Mouse (Mus musculus): ENCODE data around the gene Nudt7. TPM values are rescaled to one million over a fixed set of nuclear protein-coding genes. Genes with fewer than 3 reads are reported as not detected.

Nudt7 gene
- total and polyA plus RNA-seq, 3 experiments, result 57.3 to 99.6 (median 76.1) TPM

DNA sequence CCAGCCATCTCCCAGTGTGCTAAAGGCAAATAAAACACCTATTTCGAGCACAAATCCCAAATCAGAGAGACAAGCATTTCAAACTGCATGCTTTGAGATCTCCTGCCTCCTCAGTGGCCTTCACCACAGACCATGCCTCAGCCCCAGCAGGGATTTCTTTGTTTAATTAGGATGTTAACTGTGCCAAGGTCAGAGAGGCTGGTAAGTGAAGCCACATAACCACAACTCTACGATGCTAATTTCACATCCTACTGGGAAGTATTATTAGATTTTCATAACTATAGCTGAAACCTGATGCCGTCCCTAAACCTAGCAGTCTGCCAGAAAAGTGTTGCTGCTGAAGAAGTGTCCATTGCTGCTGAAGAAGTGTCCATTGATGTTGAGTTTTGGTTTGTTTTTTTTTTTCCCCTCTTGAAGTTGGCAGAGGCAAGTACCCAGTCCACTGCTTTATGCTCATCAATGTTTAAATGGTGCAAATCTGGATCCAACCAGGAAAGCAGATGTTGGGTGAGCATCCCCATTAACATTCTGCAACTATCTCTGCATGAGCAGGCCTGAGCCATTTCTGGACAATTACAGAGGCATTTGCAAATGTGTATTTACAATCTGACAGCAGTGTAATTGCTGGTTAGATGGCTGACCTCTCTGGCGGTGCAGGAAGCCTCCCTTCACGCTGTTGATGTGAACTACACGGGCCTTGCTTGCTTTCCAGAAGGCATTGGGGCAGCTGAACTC, 20.1 kb downstream of the Nudt7 start:
- Histone ChIP-seq H3K27me3 (ENCODE audit: control insufficient read depth, insufficient read depth, low read length) (no peaks in the 10 kb centered on the region), H3K9ac (ENCODE audit: low read depth, low read length) (no peak overlapping the region), H3K79me2 (replicated peaks; ENCODE audit: control insufficient read depth, insufficient read depth, low read length) (no peaks in the 10 kb centered on the region), H3K4me3 (no peak overlapping the region), H3K27ac (no peak overlapping the region), H3K36me3 (ENCODE audit: control insufficient read depth, insufficient read depth, low read length) (peaks cover 2% of the 10 kb centered on the region; the same call in 1 of the 2 replicates), H3K4me1 (ENCODE audit: control insufficient read depth, insufficient read depth, low read length) (no peaks in the 10 kb centered on the region)
- intact Hi-C loops (cut with DNase I), result no loop called here
- no peak for DNase-seq
- TF ChIP-seq EP300 (IDR thresholded peaks at IDR 0.05; ENCODE audit: insufficient read depth, low read depth, low read length), result no peak
- TF ChIP-seq POLR2A (IDR thresholded peaks at IDR 0.05; ENCODE audit: insufficient read depth, low read depth, low read length), result no peak
- no peak for TF ChIP-seq CTCF (IDR thresholded peaks at IDR 0.05)
- 80% methylated on average over 6 of the region's 6 CpGs for WGBS

DNA sequence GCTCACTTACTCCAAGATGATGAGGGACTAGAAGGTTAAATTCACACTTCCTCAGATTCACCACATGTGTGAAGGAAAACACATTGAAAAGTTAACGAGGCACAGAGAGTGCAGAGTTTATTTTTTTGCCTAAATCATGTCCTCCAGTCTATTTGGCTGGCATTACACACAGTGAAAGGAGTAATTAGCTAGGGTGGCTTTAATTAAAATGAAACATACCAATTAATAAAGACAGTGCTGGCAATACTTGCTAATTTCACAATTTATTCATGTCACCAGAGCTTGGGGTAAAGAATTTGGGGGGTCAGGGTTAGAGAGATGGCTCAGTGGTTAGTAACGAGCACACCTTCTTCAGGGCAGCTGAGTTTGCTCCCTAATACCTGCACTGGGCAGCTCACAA, 25.2 kb downstream of the Nudt7 start:
- DNase-seq, result no peak
- WGBS, result 64% methylated on average over 2 of the region's 2 CpGs
- H3K79me2 ChIP-seq (replicated peaks; ENCODE audit: control insufficient read depth, insufficient read depth, low read length), result no peaks in the 10 kb centered on the region
- no peak for TF ChIP-seq CTCF (IDR thresholded peaks at IDR 0.05)
- TF ChIP-seq POLR2A (IDR thresholded peaks at IDR 0.05; ENCODE audit: insufficient read depth, low read depth, low read length), result no peak
- no peak for TF ChIP-seq EP300 (IDR thresholded peaks at IDR 0.05; ENCODE audit: insufficient read depth, low read depth, low read length)
- intact Hi-C loops (cut with DNase I), result no loop called here
- H3K27me3 ChIP-seq (ENCODE audit: control insufficient read depth, insufficient read depth, low read length), result no peaks in the 10 kb centered on the region
- no peak overlapping the region for H3K4me3 ChIP-seq
- no peaks in the 10 kb centered on the region for H3K4me1 ChIP-seq (ENCODE audit: control insufficient read depth, insufficient read depth, low read length)
- no peak overlapping the region for H3K27ac ChIP-seq
- no peak overlapping the region for H3K9ac ChIP-seq (ENCODE audit: low read depth, low read length)
- H3K36me3 ChIP-seq (ENCODE audit: control insufficient read depth, insufficient read depth, low read length), result no peaks in the 10 kb centered on the region

DNA sequence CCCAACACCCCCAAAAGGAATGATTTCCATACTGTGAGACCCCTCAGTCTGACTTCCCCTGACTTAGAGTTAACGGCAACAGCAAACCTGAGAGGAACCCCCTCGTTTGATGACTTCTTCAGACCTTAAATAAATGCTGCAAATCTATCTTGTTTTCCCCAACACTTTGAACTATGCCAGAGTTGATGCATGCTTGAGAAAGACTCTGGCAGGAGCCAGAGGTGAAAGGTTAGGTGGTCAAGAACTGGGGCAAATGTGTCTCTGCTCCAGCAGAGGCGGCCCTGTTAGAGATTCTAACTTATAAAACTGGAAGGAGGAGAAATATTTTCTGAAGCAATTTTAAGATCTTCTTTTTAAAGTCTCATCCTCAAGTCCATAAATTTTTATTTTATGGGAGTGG, 26.3 kb downstream of the Nudt7 start:
- Histone ChIP-seq H3K9ac (ENCODE audit: low read depth, low read length) (no peak overlapping the region), H3K4me1 (ENCODE audit: control insufficient read depth, insufficient read depth, low read length) (no peaks in the 10 kb centered on the region), H3K27ac (no peak overlapping the region), H3K4me3 (no peak overlapping the region), H3K79me2 (replicated peaks; ENCODE audit: control insufficient read depth, insufficient read depth, low read length) (no peaks in the 10 kb centered on the region), H3K27me3 (ENCODE audit: control insufficient read depth, insufficient read depth, low read length) (no peaks in the 10 kb centered on the region), H3K36me3 (ENCODE audit: control insufficient read depth, insufficient read depth, low read length) (no peaks in the 10 kb centered on the region)
- TF ChIP-seq POLR2A (IDR thresholded peaks at IDR 0.05; ENCODE audit: insufficient read depth, low read depth, low read length), result no peak
- no peak for TF ChIP-seq EP300 (IDR thresholded peaks at IDR 0.05; ENCODE audit: insufficient read depth, low read depth, low read length)
- no peak for TF ChIP-seq CTCF (IDR thresholded peaks at IDR 0.05)
- WGBS, result 75% methylated on average over 3 of the region's 3 CpGs
- no peak for DNase-seq
- intact Hi-C loops (cut with DNase I), result no loop called here

DNA sequence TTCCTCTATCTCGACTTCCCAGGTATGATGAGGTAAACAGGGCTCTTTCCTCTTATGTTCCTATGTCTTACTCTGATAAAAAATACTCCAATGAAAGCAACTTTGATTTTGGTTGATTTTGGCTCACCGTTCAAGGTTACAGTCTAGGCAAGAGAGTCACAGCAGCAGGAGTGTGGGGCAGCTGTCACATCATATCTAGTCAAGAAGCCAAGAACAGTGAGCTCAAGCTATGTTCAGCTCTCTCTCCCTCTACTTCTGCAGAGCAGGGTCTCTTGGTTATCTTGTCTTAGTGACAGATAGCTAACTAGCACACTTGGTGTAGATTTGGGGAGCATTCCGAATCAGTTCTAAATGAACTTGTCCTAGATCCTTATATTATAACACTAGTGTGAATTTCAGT, 30.5 kb downstream of the Nudt7 start:
- H3K4me3 ChIP-seq, result no peak overlapping the region
- no peak for TF ChIP-seq POLR2A (IDR thresholded peaks at IDR 0.05; ENCODE audit: insufficient read depth, low read depth, low read length)
- no peak for TF ChIP-seq CTCF (IDR thresholded peaks at IDR 0.05)
- TF ChIP-seq EP300 (IDR thresholded peaks at IDR 0.05; ENCODE audit: insufficient read depth, low read depth, low read length), result no peak
- WGBS, result 77% methylated on average over 3 of the region's 3 CpGs
- no peaks in the 10 kb centered on the region for H3K4me1 ChIP-seq (ENCODE audit: control insufficient read depth, insufficient read depth, low read length)
- H3K36me3 ChIP-seq (ENCODE audit: control insufficient read depth, insufficient read depth, low read length), result no peaks in the 10 kb centered on the region
- no peak for DNase-seq
- no peak overlapping the region for H3K9ac ChIP-seq (ENCODE audit: low read depth, low read length)
- no peaks in the 10 kb centered on the region for H3K79me2 ChIP-seq (replicated peaks; ENCODE audit: control insufficient read depth, insufficient read depth, low read length)
- H3K27ac ChIP-seq, result no peak overlapping the region
- no peaks in the 10 kb centered on the region for H3K27me3 ChIP-seq (ENCODE audit: control insufficient read depth, insufficient read depth, low read length)
- intact Hi-C loops (cut with DNase I), result no loop called here

DNA sequence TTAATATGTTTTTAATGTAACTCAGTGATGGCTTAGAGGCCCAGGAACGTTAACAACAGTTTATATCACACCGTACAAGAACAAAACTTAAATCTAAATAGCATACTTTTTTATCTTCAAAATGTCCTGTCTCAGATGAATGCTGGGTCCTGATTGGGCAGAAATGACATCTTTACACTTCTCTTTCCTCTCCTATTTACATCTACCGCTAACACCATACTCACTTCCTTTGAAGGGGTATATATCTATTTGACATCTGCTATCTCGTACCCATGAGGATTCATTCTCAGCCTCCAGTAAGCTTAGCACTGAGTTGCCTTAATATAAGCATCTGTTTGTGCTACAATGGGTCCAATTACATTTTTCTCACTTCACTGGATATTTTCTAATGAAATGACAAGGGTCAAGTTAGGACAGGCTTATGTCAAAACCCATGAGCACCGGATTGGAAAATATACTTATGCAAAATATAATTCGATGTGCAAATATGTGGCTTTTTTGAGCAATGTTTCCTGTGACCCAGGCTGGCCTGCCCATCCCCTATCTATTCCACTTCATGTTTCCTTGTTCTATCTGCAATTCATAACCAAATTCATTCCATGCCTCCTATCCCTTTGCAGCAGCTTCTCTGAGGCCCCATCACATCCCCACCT, 31.2 kb downstream of the Nudt7 start:
- H3K79me2 ChIP-seq (replicated peaks; ENCODE audit: control insufficient read depth, insufficient read depth, low read length), result no peaks in the 10 kb centered on the region
- no peak for TF ChIP-seq POLR2A (IDR thresholded peaks at IDR 0.05; ENCODE audit: insufficient read depth, low read depth, low read length)
- TF ChIP-seq CTCF (IDR thresholded peaks at IDR 0.05), result no peak
- no peak for TF ChIP-seq EP300 (IDR thresholded peaks at IDR 0.05; ENCODE audit: insufficient read depth, low read depth, low read length)
- H3K27me3 ChIP-seq (ENCODE audit: control insufficient read depth, insufficient read depth, low read length), result no peaks in the 10 kb centered on the region
- no peak overlapping the region for H3K9ac ChIP-seq (ENCODE audit: low read depth, low read length)
- no peaks in the 10 kb centered on the region for H3K4me1 ChIP-seq (ENCODE audit: control insufficient read depth, insufficient read depth, low read length)
- H3K4me3 ChIP-seq, result no peak overlapping the region
- intact Hi-C loops (cut with DNase I), result no loop called here
- DNase-seq, result no peak
- H3K36me3 ChIP-seq (ENCODE audit: control insufficient read depth, insufficient read depth, low read length), result no peaks in the 10 kb centered on the region
- no peak overlapping the region for H3K27ac ChIP-seq
- WGBS, result 80% methylated on average over 6 of the region's 6 CpGs

GRCm38 (mm10) chr8:114165741-114166140, 32.4 kb downstream of the Nudt7 start:
- H3K4me3 ChIP-seq, result no peak overlapping the region
- DNase-seq, result no peak
- no peak overlapping the region for H3K27ac ChIP-seq
- H3K79me2 ChIP-seq (replicated peaks; ENCODE audit: control insufficient read depth, insufficient read depth, low read length), result no peaks in the 10 kb centered on the region
- TF ChIP-seq EP300 (IDR thresholded peaks at IDR 0.05; ENCODE audit: insufficient read depth, low read depth, low read length) (no peak), POLR2A (IDR thresholded peaks at IDR 0.05; ENCODE audit: insufficient read depth, low read depth, low read length) (no peak), CTCF (IDR thresholded peaks at IDR 0.05) (no peak)
- WGBS, result 60% methylated on average over 2 of the region's 2 CpGs
- H3K27me3 ChIP-seq (ENCODE audit: control insufficient read depth, insufficient read depth, low read length), result no peaks in the 10 kb centered on the region
- H3K36me3 ChIP-seq (ENCODE audit: control insufficient read depth, insufficient read depth, low read length), result no peaks in the 10 kb centered on the region
- H3K9ac ChIP-seq (ENCODE audit: low read depth, low read length), result no peak overlapping the region
- intact Hi-C loops (cut with DNase I), result no loop called here
- no peaks in the 10 kb centered on the region for H3K4me1 ChIP-seq (ENCODE audit: control insufficient read depth, insufficient read depth, low read length)

Measured in heart, adult 2 months (tissue).